Mouse (Mus musculus) heart, embryonic 11.5 days (tissue): ENCODE results near the gene 2010300C02Rik. TPM values are rescaled to one million over a fixed set of nuclear protein-coding genes. Genes with fewer than 3 reads are reported as not detected.

Source experiments
- ATAC-seq: fragments of 200-750 bp; cut with Nextera tagmentation; replicated peaks from 2 replicates; pipeline ENCODE4 v1.8.0; 2017; ENCODE audit warnings: moderate library complexity; ENCODE audit not compliant: insufficient number of reproducible peaks, low FRiP score, low TSS enrichment
- H3K27ac ChIP-seq: fragments of 300-500 bp; sonication (generic); 2 replicates; pipeline ENCODE4 v1.5.1; 2014; ENCODE audit warnings: mild to moderate bottlenecking, low read depth, low read length
- H3K27me3 ChIP-seq: fragments of 300-500 bp; sonication (generic); 2 replicates; pipeline ENCODE4 v1.6.1; 2014; ENCODE audit warnings: mild to moderate bottlenecking, low read length, mixed read lengths; ENCODE audit not compliant: control insufficient read depth, insufficient read depth
- H3K36me3 ChIP-seq: fragments of 300-500 bp; sonication (generic); 2 replicates; pipeline ENCODE4 v1.6.1; 2014; ENCODE audit warnings: mild to moderate bottlenecking, low read length, moderate library complexity, mixed read lengths; ENCODE audit not compliant: control insufficient read depth, insufficient read depth
- H3K4me1 ChIP-seq: fragments of 300-500 bp; sonication (generic); 2 replicates; pipeline ENCODE4 v1.6.1; 2014; ENCODE audit warnings: low read length; ENCODE audit not compliant: control insufficient read depth, insufficient read depth
- H3K4me2 ChIP-seq: fragments of 300-500 bp; sonication (generic); 2 replicates; pipeline ENCODE4 v1.6.1; 2014; ENCODE audit warnings: mild to moderate bottlenecking, moderate library complexity
- H3K4me3 ChIP-seq: fragments of 300-500 bp; sonication (generic); 2 replicates; pipeline ENCODE4 v1.5.1; 2014; ENCODE audit warnings: low read depth, low read length
- H3K9ac ChIP-seq: fragments of 300-500 bp; sonication (generic); 2 replicates; pipeline ENCODE4 v1.6.1; 2014; ENCODE audit warnings: mild to moderate bottlenecking, low read depth, low read length, moderate library complexity
- H3K9me3 ChIP-seq: fragments of 300-500 bp; sonication (generic); replicated peaks from 2 replicates; pipeline ENCODE4 v1.6.1; 2016; ENCODE audit warnings: low read length; ENCODE audit not compliant: control insufficient read depth
- WGBS: fragments of 180-500 bp; shearing (Covaris S2); extraction: QIAGEN DNeasy Blood & Tissue Kit; methylation state at CpG from one replicate; pipeline ENCODE4 v1.1.7; 2014; ENCODE audit not compliant: insufficient replicate concordance; 5-methylcytosine and 5-hydroxymethylcytosine counted together
- polyA plus RNA-seq: library from polyadenylated mRNA; unstranded; fragments of >200 nt; fragmentation: Nextera tagmentation; extraction: Ambion mirVana; gene quantifications from 2 replicates; pipeline ENCODE4 v1.2.1, GENCODE M21; 2014

2010300C02Rik gene
- polyA plus RNA-seq, 1 experiment from 2014 or later, result 2.8 TPM

DNA sequence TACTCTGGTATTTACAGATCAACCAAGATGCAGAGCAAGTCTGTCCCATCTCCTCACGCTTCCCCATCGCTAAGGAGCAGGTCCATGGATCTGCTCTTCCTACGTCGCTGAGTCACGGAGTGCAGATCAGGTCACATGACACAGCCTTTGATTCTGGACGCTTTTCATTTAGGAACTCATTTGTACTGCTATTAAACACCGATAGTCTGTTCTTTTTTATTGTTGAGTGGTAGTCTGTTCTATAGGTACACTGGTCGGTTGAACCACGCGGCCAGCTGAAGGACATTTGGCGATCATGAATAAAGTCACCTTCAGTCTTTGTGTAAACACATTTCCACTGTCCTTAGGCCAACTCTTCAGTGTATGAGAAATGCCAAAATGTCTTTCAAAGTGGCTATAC is 78.5 kb downstream of the 2010300C02Rik start:
- 83% methylated on average over 11 of the region's 11 CpGs for WGBS
- H3K4me2 ChIP-seq, result no peak overlapping the region
- no peak overlapping the region for H3K27ac ChIP-seq
- H3K9ac ChIP-seq, result no peak overlapping the region
- H3K4me3 ChIP-seq, result no peak overlapping the region
- no peaks in the 10 kb centered on the region for H3K9me3 ChIP-seq
- no peaks in the 10 kb centered on the region for H3K4me1 ChIP-seq
- H3K27me3 ChIP-seq, result no peaks in the 10 kb centered on the region
- no peaks in the 10 kb centered on the region for H3K36me3 ChIP-seq
- ATAC-seq, result no peak

DNA sequence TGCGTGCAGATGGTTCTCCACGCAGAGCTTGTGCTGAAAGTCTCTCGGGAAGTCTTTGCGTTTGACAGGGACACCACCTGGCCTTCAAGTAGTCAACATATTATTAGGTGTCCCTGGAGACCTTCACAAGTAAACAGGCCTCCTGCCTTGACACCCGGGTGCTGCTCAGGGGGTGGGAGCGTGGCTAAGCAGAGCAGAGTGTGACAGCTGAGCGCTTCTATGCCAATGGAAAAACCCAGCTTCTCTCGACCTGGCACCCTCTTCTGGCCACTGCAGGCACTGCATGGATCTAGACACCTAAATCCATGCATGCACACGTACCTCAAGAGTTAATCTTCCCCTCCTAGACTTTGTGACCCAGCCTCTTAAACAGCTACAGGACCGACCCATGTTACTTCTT is 80.8 kb downstream of the 2010300C02Rik start:
- H3K36me3 ChIP-seq, result no peaks in the 10 kb centered on the region
- H3K4me3 ChIP-seq, result no peak overlapping the region
- H3K27me3 ChIP-seq, result no peaks in the 10 kb centered on the region
- ATAC-seq, result 0 out of 2 replicates have a peak, but pooled peaks have one; percentile 35
- no peak overlapping the region for H3K9ac ChIP-seq
- H3K27ac ChIP-seq, result no peak overlapping the region
- peak overlapping the region; percentile 43 for H3K4me2 ChIP-seq
- H3K4me1 ChIP-seq, result no peaks in the 10 kb centered on the region
- no peaks in the 10 kb centered on the region for H3K9me3 ChIP-seq
- 12% methylated on average over 10 of the region's 10 CpGs for WGBS

DNA sequence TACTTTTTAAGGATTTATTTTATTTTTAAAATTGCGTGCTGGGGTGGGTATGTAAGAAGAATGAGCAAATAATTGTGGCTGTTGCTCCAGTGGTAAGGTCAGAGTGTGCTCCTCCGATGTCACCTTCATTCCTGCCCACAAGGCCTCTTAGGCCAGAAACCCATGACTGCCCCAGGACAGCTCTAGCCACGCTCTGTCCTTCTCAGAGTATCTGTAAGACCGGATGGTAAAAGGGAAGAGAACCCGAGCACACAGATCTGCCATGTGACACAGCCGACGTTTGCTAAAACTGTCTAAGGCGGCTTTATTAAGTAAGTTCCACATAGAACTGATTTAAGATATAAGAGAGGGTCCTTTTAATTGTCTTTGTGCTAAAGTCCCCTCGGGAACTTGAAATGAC is 81.3 kb downstream of the 2010300C02Rik start:
- Histone ChIP-seq H3K9ac (no peak overlapping the region), H3K27ac (no peak overlapping the region), H3K9me3 (no peaks in the 10 kb centered on the region), H3K4me2 (no peak overlapping the region; the same call in 1 of the 2 replicates), H3K36me3 (no peaks in the 10 kb centered on the region), H3K4me3 (no peak overlapping the region), H3K4me1 (no peaks in the 10 kb centered on the region), H3K27me3 (no peaks in the 10 kb centered on the region)
- ATAC-seq, result no peak
- 80% methylated on average over 9 of the region's 9 CpGs for WGBS

DNA sequence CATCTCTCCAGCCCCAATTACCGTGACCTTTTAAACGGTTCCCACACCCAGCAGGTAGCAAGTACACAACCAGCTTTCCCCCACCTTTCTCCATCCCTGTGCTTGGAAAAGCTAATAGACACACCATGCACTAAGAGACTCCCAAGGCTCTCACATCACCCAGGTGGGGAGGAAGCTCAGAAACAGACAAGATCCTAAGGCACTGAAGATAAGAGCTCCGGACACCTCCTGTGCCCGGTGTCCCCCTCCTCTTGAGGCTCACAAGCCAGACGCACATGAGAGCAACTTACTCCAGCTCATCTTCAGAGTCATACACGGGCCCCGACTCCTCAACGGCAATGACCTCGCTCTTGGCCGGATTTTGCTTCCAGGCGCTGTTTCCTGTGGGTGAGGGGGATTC is 82.3 kb downstream of the 2010300C02Rik start:
- Histone ChIP-seq H3K27me3 (no peaks in the 10 kb centered on the region), H3K9me3 (no peaks in the 10 kb centered on the region), H3K4me3 (no peak overlapping the region), H3K4me1 (no peaks in the 10 kb centered on the region), H3K9ac (no peak overlapping the region), H3K36me3 (no peaks in the 10 kb centered on the region), H3K4me2 (no peak overlapping the region), H3K27ac (no peak overlapping the region)
- ATAC-seq, result no peak
- WGBS, result 65% methylated on average over 11 of the region's 11 CpGs

DNA sequence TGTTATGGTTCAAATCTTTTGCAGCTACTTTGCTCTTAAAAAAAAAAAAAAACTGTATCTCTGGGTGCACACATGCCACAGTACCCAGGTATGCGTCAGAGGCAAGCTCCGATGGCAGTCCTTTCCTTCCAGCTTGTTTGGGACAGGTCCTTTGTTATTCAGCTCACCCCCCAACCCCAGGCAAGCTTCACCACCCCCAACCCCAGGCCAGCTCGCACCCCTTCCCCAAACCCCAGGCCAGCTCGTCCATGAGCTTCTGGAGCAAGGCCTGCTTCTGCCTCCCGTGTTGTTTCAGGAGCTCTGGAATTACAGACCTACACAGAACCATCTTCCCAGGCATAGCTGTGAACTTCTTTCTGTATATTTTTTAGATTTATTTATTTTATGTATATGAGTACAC is 83.1 kb downstream of the 2010300C02Rik start:
- 83% methylated on average over 5 of the region's 5 CpGs for WGBS
- no peak overlapping the region for H3K4me2 ChIP-seq
- H3K27me3 ChIP-seq, result no peaks in the 10 kb centered on the region
- H3K4me1 ChIP-seq, result no peaks in the 10 kb centered on the region
- no peak overlapping the region for H3K4me3 ChIP-seq
- H3K36me3 ChIP-seq, result no peaks in the 10 kb centered on the region
- no peaks in the 10 kb centered on the region for H3K9me3 ChIP-seq
- no peak overlapping the region for H3K27ac ChIP-seq
- H3K9ac ChIP-seq, result no peak overlapping the region
- no peak for ATAC-seq

DNA sequence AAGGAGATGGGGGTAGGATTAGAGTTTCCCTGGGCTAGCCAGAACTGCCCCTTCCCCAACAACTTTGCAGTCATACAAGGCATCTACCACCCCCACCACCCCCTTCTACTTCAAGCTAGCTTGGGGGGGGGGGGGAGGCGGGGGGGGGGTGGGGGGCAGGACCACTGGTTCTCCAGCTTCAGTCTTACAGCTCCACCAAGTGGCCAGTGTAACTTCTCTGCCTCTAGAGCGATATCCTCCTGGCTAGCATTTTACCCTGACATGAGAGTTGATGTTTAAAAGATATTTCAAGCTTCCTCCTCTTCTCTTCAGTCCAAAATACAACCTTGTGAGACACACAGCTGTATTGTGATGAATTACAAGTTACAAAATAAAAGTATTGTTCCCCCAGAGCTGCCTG is 83.7 kb downstream of the 2010300C02Rik start:
- ATAC-seq, result no peak
- Histone ChIP-seq H3K4me2 (no peak overlapping the region), H3K36me3 (no peaks in the 10 kb centered on the region), H3K9ac (no peak overlapping the region), H3K27me3 (no peaks in the 10 kb centered on the region), H3K4me1 (no peaks in the 10 kb centered on the region), H3K9me3 (no peaks in the 10 kb centered on the region), H3K4me3 (no peak overlapping the region), H3K27ac (no peak overlapping the region)
- 31% methylated on average over 2 of the region's 2 CpGs for WGBS

DNA sequence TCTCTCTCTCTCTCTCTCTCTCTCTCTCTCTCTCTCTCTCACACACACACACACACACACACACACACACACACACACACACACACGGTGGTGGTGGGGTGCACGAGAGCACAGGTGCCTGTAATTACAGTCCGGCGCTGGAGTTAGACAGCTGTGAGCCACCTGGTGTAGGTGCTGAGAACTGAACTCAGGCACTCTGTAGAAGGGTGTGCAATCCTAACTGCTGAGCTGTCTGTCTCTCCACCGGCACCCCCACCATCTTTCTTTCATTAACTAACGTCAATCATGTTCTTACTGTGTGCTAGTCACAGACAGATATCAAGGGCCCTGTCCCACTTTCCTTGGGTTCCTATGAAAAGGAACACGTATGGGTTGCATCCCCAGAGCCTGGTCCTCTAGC is 84.2 kb downstream of the 2010300C02Rik start:
- Histone ChIP-seq H3K4me1 (no peaks in the 10 kb centered on the region), H3K27ac (no peak overlapping the region), H3K9me3 (no peaks in the 10 kb centered on the region), H3K36me3 (no peaks in the 10 kb centered on the region), H3K27me3 (no peaks in the 10 kb centered on the region), H3K9ac (no peak overlapping the region), H3K4me3 (no peak overlapping the region), H3K4me2 (no peak overlapping the region)
- WGBS, result 69% methylated on average over 7 of the region's 7 CpGs
- no peak for ATAC-seq

DNA sequence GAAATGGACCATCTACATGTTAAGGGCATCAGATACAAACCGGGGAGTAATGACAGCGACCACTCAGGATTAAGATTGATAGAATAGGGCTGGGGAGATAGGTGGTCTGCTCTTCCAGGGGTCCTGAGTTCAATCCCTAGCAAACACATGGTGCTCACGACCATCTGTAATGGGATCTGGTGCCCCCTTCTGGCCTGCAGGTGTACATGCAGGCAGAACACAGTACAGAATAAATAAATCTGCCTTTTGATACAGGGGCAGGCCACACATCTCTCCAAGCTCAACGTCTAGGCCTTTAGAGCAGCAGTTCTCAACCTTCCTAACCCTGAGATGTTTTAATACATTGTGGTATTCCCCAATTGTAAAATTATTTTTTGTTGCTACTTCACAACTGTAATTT is 85.2 kb downstream of the 2010300C02Rik start:
- Histone ChIP-seq H3K9me3 (no peaks in the 10 kb centered on the region), H3K27me3 (no peaks in the 10 kb centered on the region), H3K4me2 (no peak overlapping the region), H3K27ac (no peak overlapping the region), H3K4me1 (no peaks in the 10 kb centered on the region), H3K9ac (no peak overlapping the region), H3K36me3 (no peaks in the 10 kb centered on the region), H3K4me3 (no peak overlapping the region)
- WGBS, result 23% methylated on average over 4 of the region's 4 CpGs
- ATAC-seq, result no peak

DNA sequence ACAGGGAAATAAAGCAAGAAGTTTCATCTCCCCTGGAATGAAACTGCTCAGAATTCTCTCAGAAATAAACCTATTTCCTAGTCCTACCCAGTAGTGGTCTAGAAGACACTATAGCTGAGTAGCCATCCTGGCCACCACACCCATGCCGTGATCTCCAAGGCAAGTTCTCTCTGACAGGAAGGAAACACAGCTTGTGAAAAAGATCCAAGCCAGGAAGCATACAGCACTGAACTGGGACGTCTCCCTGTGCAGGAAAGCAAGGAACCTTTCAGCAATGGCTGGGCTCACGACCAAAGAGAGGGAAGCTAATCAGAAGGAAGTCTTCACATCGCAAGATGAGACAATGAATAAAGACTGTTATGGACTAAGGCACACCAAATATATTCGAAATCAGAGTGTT is 86.4 kb downstream of the 2010300C02Rik start:
- Histone ChIP-seq H3K9me3 (no peaks in the 10 kb centered on the region), H3K27ac (no peak overlapping the region), H3K4me3 (no peak overlapping the region), H3K36me3 (no peaks in the 10 kb centered on the region), H3K4me1 (no peaks in the 10 kb centered on the region), H3K27me3 (no peaks in the 10 kb centered on the region), H3K4me2 (no peak overlapping the region), H3K9ac (no peak overlapping the region)
- WGBS, result 53% methylated on average over 5 of the region's 5 CpGs
- no peak for ATAC-seq
